Mouse (Mus musculus): ENCODE data around the gene Tsen34. TPM values are rescaled to one million over a fixed set of nuclear protein-coding genes. Genes with fewer than 3 reads are reported as not detected.

Tsen34 gene
- total RNA-seq (2015) (15.0 and 19.4 TPM in 2 replicates), total RNA-seq (2017) (17.7 and 21.0 TPM in 2 replicates)

DNA sequence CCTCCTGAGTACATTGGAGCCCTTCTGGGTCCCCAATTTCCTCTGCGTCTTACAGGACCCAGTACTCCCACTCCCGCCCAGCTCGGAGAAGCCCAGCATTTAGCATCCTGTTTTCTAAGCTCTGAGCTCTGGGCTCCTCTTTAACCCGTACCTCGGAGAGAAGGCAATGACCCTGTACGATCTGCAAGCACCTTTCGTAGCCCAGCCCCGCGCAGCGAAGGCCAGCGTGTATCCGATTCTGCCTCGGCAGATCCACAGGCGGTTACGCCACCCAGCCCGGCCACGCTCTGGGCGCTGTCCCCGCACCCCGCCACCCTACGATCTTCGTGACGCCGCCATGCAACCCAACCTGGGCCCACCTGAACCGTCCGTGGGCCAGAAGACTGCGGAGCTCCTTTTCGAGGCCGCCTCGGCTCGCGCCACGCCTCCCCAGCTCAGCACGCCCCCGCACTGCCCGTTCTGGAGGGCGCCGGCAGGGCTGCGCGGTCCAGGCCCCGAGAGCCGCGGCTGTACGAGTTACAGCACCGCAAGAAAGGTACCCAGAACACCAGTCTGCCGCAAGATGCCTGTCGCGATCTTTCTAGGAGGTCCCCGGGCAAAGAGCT lies at the start of gene Tsen34:
TSS of gene Tsen34 (plus strand) at position 482 of the 605 bp plus-strand sequence.
- no peak for ATAC-seq (replicated peaks; ENCODE audit: poor library complexity)

DNA sequence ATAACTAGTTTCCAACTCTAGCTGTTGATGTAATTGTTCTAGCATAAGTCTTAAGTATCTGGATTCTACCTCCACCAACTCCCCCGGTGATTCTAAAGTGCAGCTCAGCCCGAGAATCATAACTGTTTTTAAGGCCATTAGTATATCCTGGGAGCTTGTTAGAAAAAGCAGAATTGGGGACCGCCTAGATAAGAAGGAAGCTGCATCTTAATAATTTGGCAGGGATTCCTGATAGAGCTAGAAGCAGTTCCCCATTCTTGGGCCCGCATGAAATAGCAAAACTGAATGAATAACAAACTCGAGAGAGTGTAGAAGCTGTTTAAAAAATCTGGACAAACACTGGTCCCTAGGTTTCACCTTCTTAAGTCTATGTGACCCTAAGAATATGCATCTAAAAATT lies 49.3 kb upstream of the Tsen34 start:
- no peak for ATAC-seq (replicated peaks; ENCODE audit: poor library complexity)

DNA sequence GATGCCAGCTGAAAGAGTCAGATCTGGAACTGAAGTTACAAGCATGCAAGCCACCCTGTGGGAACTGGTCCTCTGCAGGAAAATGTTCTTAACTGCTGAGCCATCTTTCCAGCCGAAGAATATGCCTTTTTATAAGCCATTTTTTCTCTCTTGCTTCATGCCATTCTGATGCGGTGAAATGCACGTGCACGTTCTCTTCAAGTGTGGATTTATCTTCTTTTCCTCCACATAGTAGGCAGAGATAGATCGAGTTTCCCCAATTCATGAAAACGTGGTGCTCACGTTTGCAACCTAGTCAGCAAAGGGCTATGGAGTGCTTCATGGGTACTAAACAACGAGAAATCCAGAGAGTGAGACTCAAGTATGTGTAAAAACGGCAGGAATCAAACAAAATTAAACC lies 48.8 kb upstream of the Tsen34 start:
- no peak for ATAC-seq (replicated peaks; ENCODE audit: poor library complexity)

DNA sequence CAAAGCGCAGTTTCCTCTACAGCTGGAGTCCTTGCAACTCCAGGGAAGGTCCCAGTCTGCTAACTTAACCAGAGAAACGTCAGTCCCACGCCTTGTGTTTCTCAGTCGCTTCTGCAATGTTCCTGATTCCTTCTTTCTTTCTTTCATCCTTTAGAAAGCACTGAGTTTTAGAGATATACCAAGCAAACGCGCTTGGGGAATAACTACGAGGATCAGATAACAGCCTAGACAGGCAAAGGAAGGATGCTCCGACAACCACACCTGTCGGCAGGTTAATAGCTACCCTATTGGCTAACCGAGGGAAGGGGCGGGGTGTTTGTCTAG lies 48.4 kb upstream of the Tsen34 start:
- no peak for ATAC-seq (replicated peaks; ENCODE audit: poor library complexity)

DNA sequence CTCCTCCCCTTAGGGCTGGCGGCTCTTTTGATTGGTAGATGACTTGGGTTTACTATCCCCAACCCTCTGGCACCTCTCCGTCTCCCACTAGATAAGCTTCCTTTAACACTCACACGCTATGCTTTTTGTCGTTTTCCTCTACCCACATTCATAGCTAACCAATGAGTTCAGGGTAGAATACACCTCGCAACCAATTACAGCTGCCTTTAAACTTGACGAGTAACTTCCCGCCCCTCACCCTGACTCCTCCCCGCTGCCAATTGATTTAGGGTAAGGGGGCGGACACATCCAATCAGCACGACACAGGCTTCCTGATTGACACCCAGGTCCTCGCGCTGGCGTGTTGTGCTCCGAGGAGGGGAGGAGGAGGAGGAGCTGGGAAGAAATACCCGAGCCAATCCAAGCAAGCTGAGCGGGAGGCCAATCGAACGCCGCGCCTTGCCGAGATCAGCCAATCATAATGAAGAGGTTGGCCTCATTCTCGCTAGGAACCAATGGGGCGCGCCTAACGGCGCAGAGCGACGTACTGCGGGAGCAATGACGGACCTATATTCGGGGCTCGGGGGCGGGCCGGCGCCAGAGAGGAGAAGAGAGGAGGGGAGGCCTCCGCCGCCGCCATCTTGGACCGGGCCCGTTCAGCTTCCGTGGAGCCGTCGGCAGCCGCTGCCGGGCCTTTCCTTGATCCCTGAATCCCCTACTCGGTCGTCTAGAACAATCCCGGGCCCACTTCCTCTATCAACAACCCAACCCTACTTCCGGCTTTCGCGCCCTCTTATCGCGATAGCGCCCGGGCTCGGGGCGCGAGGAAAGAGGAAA lies 47.8 kb upstream of the Tsen34 start, which contains the start of gene Cnot3:
TSS of gene Cnot3 (plus strand) at position 597 of the 816 bp plus-strand sequence.
- peak; percentile 81 for ATAC-seq (replicated peaks; ENCODE audit: poor library complexity)

DNA sequence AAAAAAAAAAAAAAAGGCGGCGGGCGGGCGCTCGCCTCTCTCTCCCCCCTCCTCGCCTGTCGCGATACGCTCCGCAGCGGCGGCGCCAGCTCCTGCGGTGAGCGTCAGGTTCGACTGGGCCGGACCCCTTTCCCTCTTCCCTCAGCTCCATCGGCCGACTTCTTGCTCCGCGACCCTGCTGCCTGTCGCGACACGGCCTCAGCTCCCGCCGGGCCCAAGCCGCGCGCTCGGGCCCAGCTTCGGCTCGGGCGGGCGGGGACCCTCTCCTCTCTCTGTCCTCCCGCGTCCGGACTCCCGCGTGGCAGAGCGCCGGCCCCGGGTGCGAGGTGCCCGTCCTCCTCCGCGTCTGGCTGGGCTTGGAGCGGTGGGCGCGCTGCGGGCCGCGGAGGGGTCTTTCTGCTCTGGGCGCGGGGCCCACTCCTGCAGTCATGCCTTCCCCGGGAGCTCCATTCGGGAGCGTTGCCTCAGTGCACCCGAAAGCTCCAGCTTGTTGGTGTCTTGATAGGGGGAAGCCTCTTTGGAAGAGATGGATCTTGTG lies 47.1 kb upstream of the Tsen34 start:
- peak; percentile 26 for ATAC-seq (replicated peaks; ENCODE audit: poor library complexity)

DNA sequence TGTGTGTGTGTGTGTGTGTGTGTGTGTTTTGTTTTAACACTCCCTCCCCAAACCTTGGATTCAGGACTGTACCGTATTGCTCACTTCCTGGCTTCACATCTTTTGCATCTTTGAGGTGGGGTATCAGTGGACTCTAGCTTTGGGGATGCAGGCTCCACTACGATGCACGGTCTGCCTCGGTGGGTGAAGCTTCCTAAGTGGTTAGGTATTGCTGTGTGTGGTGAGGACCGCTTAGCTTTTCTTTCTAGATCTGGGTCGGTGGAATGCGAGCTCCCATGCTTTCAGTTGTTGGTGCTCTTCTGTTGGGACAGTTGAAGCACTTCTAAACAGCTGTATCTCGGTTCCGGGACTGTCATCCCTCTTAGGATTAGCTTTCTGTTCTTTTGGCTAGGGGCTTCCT lies 46.5 kb upstream of the Tsen34 start:
- ATAC-seq (replicated peaks; ENCODE audit: poor library complexity), result no peak

DNA sequence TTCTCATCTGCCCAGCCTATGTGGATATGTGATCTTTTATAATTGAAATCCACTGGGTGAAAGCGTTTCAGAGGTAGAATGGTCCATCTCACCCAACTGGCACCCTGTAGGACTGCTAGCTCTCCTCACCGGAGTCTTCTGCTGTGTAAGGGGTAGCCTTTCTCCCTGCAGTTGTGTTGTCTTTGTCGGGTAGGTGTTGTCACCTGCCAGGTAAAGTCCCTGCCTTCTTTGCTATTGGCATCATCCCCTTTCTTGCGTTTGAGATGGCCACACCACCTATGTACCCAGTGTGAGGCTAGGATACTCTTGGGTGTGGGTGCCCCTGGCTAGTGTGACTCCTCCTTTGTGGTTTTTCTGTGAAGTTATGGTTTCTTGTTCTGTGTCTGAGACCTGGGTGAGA lies 46.0 kb upstream of the Tsen34 start:
- no peak for ATAC-seq (replicated peaks; ENCODE audit: poor library complexity)

DNA sequence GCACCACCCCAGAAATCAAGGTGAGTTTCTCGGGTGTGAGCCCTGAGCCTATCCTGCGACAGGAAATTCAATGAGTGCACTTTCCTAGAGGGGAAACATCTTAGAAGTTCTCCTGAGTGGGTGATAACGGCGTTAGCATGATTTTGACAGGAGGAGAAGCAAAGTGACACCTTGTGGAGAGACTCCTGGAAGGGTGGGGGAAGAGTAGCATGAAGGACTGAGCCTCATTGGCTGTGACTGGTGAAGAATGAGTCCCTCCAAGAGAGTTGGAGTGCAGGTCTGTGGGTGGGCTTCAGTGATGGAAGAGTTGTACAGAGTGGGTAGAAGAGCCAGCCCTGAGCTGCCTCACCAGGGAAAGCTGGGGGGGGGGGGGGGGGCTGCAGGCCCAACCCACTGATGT lies 35.7 kb upstream of the Tsen34 start:
- no peak for ATAC-seq (replicated peaks; ENCODE audit: poor library complexity)

DNA sequence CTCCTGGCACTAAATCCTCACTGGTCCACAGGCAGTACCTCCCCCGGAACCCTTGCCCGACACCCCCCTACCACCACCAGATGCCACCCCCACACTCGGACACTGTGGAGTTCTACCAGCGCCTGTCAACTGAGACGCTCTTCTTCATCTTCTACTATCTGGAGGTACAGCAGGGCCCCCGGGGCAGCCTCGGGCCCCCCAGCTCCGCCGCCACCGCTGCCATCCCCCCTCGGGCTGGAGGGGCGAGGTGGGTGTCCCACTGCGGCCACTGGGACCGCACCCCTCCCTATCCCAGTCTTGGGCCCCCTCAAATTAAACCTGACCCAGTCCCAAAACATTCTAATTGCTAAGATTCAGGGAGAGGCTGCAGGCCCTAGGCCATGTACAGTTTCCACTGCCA lies 34.1 kb upstream of the Tsen34 start:
- ATAC-seq (replicated peaks; ENCODE audit: poor library complexity), result no peak

DNA sequence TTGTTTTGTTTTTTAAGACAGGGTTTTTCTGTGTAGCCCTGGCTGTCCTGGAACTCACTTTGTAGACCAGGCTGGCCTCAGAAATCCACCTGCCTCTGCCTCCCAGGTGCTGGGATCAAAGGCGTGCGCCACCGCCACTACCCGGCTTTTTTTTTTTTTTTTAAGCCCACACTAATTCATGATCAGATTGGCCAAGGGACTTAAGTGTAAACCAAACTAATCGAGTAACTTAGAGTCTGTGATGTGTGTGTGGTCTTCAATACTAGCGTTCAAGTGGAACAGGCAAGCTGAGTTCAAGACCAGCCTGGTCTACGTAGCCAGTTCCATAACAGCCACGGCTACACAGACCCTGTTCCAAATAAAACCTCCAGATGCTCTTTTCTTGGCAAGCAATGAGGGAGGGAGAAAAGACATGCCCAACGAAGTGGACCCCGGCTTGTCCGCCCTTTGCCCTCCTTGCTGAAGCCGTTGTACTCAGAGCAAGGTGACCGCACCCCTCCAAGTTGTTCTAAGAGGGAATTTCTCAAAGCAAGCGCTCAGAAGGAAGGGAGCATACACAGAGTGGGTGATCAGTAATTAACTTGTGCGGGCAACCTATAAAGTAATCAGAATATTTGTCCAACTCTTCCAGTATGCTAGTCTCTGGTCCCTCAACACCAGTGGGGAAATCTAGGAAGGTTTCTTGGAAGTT lies 28.0 kb upstream of the Tsen34 start:
- ATAC-seq (replicated peaks; ENCODE audit: poor library complexity), result no peak

DNA sequence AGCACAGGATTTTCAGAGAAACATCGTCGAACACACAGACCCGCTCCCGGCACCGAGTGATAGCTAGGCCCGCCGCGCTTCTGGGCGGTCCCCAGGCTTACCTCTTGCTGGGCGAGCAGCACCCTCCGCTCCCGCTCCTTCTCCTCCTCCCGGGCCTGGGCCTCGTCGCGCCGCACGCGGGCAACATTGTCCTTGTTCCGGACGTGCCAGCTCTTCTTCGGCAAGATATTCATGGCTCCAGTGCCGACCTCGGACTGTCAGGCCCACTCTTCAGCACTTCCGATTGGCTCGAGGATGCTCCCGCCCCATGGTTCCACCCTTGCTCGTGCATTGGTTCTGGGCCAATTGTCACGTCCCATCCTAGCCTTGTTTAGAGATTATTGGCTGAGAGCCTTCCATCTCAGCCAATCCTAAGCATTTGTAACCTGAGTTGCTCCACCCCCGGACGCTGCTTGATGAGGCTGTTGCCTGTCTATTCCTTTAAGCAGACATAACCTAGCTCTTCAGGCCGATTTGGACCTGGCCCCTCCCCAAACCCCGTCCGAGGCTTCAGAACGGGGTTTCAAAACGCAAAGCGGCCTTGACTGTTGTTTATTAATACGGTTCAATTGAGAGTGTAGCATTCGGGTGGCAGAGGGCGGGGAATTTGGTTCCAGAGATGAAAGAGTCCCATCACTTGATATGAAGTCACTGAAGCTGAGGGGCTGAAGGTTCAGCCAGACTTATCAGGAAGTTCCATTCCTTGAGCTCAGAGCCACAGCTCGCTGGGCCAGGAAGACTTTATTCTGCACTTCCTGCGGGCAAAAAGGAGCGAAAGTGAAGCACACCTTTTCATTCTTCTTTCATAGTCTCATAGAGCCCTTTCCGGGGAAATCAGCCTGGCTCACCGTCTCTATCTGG lies 27.2 kb upstream of the Tsen34 start, which contains the start of gene Leng1:
TSS of gene Leng1 (minus strand) at position 626 of the 900 bp plus-strand sequence.
- peak; percentile 90 for ATAC-seq (replicated peaks; ENCODE audit: poor library complexity)

DNA sequence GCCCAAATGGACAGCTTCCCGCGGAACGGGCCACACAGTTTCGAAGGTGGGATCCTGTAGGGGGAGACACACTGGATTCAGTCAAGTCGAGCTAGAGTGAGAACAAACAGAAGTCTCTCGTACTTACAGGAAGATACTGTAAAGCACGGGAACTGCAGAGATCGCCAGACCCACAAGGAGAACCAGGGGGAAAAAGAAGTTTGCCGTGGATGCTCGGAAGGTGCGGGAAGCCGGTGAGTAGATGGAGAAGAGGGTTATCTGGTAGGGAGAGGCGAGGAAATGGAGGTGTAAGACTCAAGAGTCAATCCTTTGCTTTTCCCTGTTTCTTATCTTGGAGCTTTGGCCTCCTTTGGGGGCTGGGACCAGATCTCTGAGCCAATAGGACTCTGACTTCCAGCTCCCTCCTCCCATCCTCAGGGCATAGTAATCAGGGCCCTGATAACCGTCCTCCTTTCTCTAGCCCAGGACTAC lies 25.7 kb upstream of the Tsen34 start:
- ATAC-seq (replicated peaks; ENCODE audit: poor library complexity), result peak; percentile 18

DNA sequence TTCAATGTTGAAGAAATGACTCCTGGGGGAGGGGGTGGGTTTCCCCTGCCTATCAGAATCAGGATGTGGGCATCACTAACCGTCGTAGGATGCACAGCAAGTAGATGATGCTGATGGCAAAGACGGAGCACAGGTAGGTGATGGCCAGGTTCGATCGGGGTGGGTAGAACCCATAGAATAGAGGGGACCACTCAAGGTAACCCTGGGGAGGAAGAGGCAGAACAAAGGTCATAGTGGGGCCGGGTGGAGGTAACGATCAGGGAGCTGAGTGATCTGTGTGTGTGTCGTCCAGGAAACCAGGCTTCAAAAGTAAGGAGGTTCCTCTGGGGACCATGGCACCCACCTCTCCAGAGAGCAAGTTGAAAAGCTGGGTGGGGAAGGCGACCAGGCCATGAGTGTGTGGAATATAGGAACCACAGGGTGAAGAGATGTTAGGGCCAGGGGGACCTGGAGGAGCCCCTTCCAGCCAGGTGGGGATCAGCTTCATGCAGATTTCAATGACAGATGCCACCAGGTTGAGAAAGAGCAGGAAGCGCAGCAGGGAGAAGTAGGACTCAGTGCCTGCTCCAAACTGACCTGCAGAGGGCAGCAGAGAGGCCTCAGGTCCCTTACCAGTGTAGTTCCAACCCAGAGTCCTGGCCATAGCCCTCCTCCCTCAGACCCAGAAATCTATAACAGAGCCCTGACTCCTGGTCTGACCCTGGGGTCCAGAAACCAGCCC lies 18.0 kb upstream of the Tsen34 start:
- ATAC-seq (replicated peaks; ENCODE audit: poor library complexity), result peak; percentile 99

DNA sequence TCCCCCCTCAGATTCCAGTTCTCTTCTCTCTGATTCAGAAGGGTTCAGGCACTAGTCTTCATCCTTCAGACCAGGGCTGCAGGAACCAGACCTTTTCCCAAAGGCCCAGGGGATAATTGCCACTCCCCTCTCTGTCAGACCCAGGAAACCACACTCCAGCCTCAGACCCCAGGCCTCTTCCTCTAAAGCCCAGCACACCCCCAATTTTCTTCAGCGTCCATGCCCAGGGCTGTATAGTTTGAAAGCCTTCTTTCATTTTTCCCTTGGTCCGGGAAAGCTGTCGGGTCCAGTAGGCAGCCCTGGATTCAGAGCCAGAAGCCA lies 17.5 kb upstream of the Tsen34 start:
- ATAC-seq (replicated peaks; ENCODE audit: poor library complexity), result 0 out of 2 replicates have a peak, but pooled peaks have one; percentile 4

DNA sequence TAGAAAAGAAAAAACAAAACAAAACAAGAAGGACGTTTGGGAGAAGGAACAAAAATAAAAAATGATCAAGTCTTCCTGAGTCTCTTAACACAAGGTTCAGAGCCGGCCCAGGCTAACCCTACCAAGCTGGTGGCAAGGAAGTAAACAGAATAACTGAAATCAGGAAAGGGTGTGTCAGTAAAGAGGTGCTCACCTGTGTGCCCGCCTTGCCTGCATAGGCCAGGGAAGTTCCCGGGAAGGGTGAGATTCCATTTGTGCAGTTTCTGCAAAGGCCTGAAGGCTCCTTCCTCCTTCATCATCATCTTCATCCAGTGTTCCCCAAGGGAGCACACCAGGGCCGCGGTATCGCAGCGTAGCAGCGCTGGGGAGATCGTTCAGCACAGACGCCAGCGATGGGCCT lies 16.3 kb upstream of the Tsen34 start:
- ATAC-seq (replicated peaks; ENCODE audit: poor library complexity), result no peak

DNA sequence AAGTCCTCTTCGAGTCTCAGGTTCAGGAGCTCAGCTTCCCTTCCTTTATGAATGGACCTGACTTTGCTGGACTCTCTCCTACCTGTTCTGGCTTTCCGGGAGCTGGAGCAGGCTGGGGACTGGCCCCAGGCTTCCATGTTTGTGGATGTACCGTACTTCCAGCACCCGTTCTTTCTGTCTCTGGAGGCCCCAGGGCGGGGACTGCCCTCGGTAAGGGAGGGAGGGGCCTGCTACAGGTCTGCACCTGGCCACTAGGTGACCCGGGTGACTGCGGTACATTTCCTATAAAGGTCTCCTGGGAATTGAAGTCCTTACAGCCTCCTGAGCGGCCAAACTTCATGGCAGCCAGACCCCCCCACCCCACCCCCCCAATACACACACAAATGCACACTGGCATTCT lies 15.3 kb upstream of the Tsen34 start, which contains the start of gene Tmc4:
TSS of gene Tmc4 (minus strand) at position 212 of the 400 bp plus-strand sequence.
- ATAC-seq (replicated peaks; ENCODE audit: poor library complexity), result no peak

DNA sequence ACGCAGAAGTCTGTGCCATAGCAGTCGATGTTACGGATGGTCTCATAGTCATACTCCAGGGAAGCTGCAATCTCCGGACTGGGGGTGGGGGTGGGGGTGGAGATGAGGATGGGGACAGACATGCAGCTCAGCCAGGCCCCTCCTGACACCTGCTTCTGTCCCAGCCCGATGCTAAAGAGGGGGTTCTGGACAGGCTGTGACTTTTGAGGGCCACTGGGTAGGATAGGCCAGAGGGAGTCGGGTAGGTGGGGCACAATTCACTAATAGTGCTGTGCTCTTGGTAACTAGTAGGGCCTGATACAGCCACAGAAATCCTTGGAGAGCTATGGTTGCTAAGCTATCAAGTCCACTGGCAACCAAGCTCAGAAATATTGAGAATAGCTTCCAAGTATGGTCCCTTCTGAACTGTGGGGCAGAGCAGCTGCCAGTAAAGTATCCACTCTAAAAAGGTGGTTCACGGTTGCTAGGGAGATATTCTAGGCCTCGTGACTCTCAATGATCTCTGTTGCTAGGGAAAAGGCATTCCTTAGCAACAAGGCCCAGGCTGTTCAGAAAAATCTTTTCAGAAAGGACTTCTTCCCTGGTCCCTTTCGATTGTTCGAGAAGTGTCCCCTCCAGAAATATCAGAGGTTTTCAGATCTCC lies 8.6 kb upstream of the Tsen34 start:
- no peak for ATAC-seq (replicated peaks; ENCODE audit: poor library complexity)

DNA sequence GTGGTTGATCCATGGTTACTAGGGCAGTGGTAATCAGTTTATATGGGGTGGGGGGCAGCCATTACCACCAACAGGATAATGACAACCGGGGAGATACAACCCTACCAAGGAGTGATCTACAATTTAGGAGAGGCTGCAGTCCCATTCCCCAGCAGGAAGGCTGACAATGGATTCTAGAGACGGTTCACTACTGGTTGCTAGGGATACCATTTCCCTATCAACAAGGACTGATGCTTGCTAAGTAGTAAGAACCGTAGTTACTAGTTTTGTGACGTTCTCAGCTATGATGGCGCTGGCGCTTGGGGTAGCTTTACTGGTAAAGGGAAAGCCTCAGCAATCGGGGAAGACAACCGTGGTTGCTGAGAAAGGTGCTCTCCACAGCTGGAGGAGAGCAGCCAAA lies 8.0 kb upstream of the Tsen34 start:
- no peak for ATAC-seq (replicated peaks; ENCODE audit: poor library complexity)
